In the genomic region with DNA sequence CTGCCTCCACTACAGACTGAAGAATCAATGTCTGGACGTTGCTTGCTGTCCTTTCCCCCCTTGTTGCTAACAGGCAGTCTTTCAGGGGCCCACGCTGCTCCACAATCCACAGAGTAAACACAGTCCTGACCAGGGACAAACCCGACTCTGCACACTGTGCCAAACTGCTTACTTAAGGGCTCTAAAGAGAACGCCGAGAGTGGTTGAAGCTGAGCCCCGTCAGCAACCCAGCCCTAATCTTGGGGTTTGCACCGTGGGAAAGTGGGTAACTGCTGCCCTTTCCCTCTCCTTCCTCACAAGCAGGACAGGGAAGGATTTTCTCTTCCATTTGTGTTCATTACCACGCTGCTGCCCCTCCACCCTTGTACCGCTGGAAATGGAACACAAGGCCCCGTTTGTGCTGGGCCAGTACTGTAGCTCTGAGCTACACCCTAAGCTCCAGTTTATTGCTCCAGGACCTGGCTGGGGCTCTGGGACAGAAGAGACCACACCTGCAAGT, we compare ENCODE assay signal across 7 mouse cellular contexts.
A peak's percentile ranks its signal among the peaks of the same experiment; 100 is the strongest.
DNase-seq lines count a peak whose midpoint lies in the region; ATAC-seq and TF ChIP-seq lines count a peak whose summit lies in the region.

No protein-coding gene starts in this region.

- peak overlapping the region; percentile 15; the same call in 1 of the 2 replicates for H3K4me2 ChIP-seq in hindbrain, embryonic 12.5 days (replicated peaks)

- TF ChIP-seq CTCF in thymus, adult 2 months (IDR thresholded peaks at IDR 0.05; ENCODE audit: borderline replicate concordance, control insufficient read depth, extremely low read depth, insufficient read depth, low read length, poor library complexity) = no peak

- DNase-seq in thymus, adult 2 months = no peak
- no peak for DNase-seq in thymus, adult 18-20 months
- peak; percentile 52 for DNase-seq in lung, postnatal 36 days
- DNase-seq in layer of hippocampus, adult 8-10 months (ENCODE audit: low spot score in 2 of 2) = no peak
- no peak for DNase-seq in frontal cortex, adult 2 months (ENCODE audit: extremely low spot score in 1 of 2, low spot score in 1 of 2)
- DNase-seq in gastrocnemius, postnatal 14 days = no peak

- peaks cover 33% of the 10 kb centered on the region for H3K4me1 ChIP-seq in thymus, adult 2 months (replicated peaks; ENCODE audit: control insufficient read depth, insufficient read depth, low read length)
- peaks cover 35% of the 10 kb centered on the region for H3K4me1 ChIP-seq in hindbrain, embryonic 12.5 days

- H3K27ac ChIP-seq in thymus, adult 2 months (ENCODE audit: control insufficient read depth, insufficient read depth, low read length) = peak overlapping the region; percentile 57
- peak overlapping the region; percentile 64 for H3K27ac ChIP-seq in hindbrain, embryonic 12.5 days

- H3K4me3 ChIP-seq in thymus, adult 2 months (ENCODE audit: control insufficient read depth, insufficient read depth, low read length) = no peak overlapping the region
- H3K4me3 ChIP-seq in hindbrain, embryonic 12.5 days = no peak overlapping the region

- no peaks in the 10 kb centered on the region for H3K36me3 ChIP-seq in thymus, adult 2 months (ENCODE audit: control insufficient read depth, insufficient read depth, low read length)
- H3K36me3 ChIP-seq in hindbrain, embryonic 12.5 days = no peaks in the 10 kb centered on the region

- peak; percentile 36; the same call in 1 of the 2 replicates for ATAC-seq in hindbrain, embryonic 12.5 days (ENCODE audit: low FRiP score)

- H3K9ac ChIP-seq in hindbrain, embryonic 12.5 days = no peak overlapping the region

- intact Hi-C loops in gastrocnemius, postnatal 14 days (cut with DNase I; ENCODE audit: low total_unique reads) = loop anchor here (5.0 kb wide), 1 partner anchor 227 kb away; no protein-coding TSS in a partner anchor

- no peaks in the 10 kb centered on the region for H3K9me3 ChIP-seq in hindbrain, embryonic 12.5 days (replicated peaks)

- H3K27me3 ChIP-seq in thymus, adult 2 months (ENCODE audit: control insufficient read depth, insufficient read depth, low read length) = no peaks in the 10 kb centered on the region
- no peaks in the 10 kb centered on the region for H3K27me3 ChIP-seq in hindbrain, embryonic 12.5 days

- WGBS in thymus, adult 2 months = 27% methylated on average over 10 of the region's 10 CpGs
- 45% methylated on average over 10 of the region's 10 CpGs for WGBS in hindbrain, embryonic 12.5 days

- TF ChIP-seq POLR2A in thymus, adult 2 months (IDR thresholded peaks at IDR 0.05; ENCODE audit: control insufficient read depth, extremely low read depth, insufficient read depth, low read length, poor library complexity) = no peak
